Mouse (Mus musculus) embryonic stem cell, embryonic (primary cell): ENCODE measurements around the gene Olfr506.
"Not testable (repeated sequence)": the region's sequence is repeated elsewhere in the genome, so short reads cannot be mapped to it uniquely, and the experiment has no call there.

ENCODE experiments used
- CTCF ChIA-PET, 4 experiments: fragments of 300-600 bp in 2 of 4; fragments of 350-600 bp in 2 of 4; sonication (Branson Sonifier 250); formaldehyde crosslinking; loops; one replicate each; lab custom pipeline; 2022; ENCODE audit warnings: inconsistent platforms in 2 of 4; lab: Charles Lee
- POLR2A ChIA-PET, 4 experiments: fragments of 300-600 bp in 2 of 4; fragments of 350-600 bp in 2 of 4; sonication (Branson Sonifier 250); formaldehyde crosslinking; loops; one replicate each; lab custom pipeline; 2022; ENCODE audit warnings: antibody characterized with exemption in 4 of 4, inconsistent platforms in 1 of 4; lab: Charles Lee

Olfr506 gene

GRCm38 (mm10) chr7:108610487-108610886 lies at the start of gene Olfr506:
TSS of gene Olfr506 (plus strand) at chr7:108610787.
- ChIA-PET POLR2A (no interaction called here), CTCF (no interaction called here)

GRCm38 (mm10) chr7:108565693-108566092 lies 44.9 kb upstream of the Olfr506 start, which contains the start of gene Olfr504:
TSS of gene Olfr504 (minus strand) at chr7:108565793.
- POLR2A ChIA-PET, result no interaction called here
- CTCF ChIA-PET, result no interaction called here

DNA sequence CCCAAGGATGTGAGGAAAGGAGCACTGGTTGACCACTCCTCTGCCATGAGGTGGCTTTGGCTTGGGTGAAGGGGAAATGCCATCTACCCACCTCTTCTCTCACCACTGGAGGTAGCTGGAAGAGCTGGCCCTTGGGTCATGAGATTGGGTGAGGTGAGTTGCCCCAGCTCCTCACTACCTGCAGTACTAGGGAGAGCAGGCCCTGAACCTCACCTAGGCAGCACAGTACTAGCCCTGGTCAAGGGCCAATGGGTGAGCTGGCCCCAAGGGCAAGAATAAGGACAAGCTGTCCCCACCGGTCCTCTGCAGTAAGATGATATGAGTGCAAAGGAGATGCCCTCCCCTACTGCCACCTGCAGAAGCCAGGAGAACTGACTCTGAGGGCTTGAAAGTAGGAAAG lies 20.8 kb upstream of the Olfr506 start:
- ChIA-PET POLR2A (no interaction called here), CTCF (no interaction called here)

- ChIA-PET CTCF (interaction anchor here in 1 of 4 experiments (0.6 kb wide), 1 partner anchor 273 kb away, joined by 3 read pairs; no protein-coding TSS in a partner anchor), POLR2A (interaction anchor here in 1 of 4 experiments (1.0 kb wide), 1 partner anchor 60 kb away, joined by 3 read pairs; no protein-coding TSS in a partner anchor)
These were observed 8.7 kb upstream of the Olfr506 start for GRCm38 (mm10) chr7:108601916-108602315.

GRCm38 (mm10) chr7:108614110-108614509 lies 3.5 kb downstream of the Olfr506 start:
- ChIA-PET POLR2A (interaction anchor here in 1 of 4 experiments (0.7 kb wide), 1 partner anchor 42 kb away, joined by 4 read pairs; no protein-coding TSS in a partner anchor), CTCF (no interaction called here)

- CTCF ChIA-PET, POLR2A ChIA-PET: not testable (repeated sequence)
These were observed 6.2 kb downstream of the Olfr506 start for GRCm38 (mm10) chr7:108616781-108617180.

GRCm38 (mm10) chr7:108621514-108621913 lies 10.9 kb downstream of the Olfr506 start, which contains the start of gene Olfr507:
TSS of gene Olfr507 (plus strand) at chr7:108621814.
- POLR2A ChIA-PET, result no interaction called here
- CTCF ChIA-PET, result no interaction called here

GRCm38 (mm10) chr7:108629694-108630093 lies 19.1 kb downstream of the Olfr506 start, which contains the start of gene Olfr508:
TSS of gene Olfr508 (plus strand) at chr7:108629994.
- ChIA-PET POLR2A (no interaction called here), CTCF (no interaction called here)

- ChIA-PET POLR2A (no interaction called here), CTCF (no interaction called here)
These were observed 41.2 kb downstream of the Olfr506 start, which contains the start of gene Olfr509 for GRCm38 (mm10) chr7:108651806-108652205. TSS of gene Olfr509 (minus strand) at chr7:108651906.

DNA sequence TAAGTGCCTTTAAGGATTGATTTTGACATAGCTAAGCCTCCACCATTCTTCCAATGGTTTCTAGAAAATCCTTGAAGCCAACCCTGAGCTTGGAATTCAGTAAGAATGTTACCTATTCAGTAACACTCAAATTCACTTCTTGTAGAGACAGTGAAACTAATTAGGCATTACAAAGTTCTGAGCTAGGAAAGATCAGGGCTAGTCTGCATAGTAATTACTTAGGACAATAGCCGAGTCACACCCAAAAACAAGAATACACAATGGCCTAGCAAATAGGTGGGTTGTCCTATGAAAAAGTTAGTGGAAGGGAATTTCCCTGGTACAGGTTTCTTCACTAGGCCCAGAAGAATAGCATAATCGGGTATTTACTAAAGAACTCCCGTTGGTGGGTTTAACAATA lies 51.8 kb downstream of the Olfr506 start:
- CTCF ChIA-PET, result no interaction called here
- POLR2A ChIA-PET, result interaction anchor here in 1 of 4 experiments (1.0 kb wide), 1 partner anchor 60 kb away, joined by 3 read pairs; no protein-coding TSS in a partner anchor
